Mouse (Mus musculus) bone marrow, adult 2 months (tissue): ENCODE results near the gene Dact2. TPM values are rescaled to one million over a fixed set of nuclear protein-coding genes. Genes with fewer than 3 reads are reported as not detected.

ENCODE experiments used
- H3K27ac ChIP-seq: fragments of 200-500 bp; 2 replicates; pipeline ENCODE4 v1.5.1; 2012; ENCODE audit warnings: low read depth, mild to moderate bottlenecking, control low read depth, inconsistent platforms, low read length; ENCODE audit not compliant: control insufficient read depth, poor library complexity, insufficient read depth
- H3K4me1 ChIP-seq: fragments of 200-500 bp; 2 replicates; pipeline ENCODE4 v1.6.1; 2011; ENCODE audit warnings: low read length; ENCODE audit not compliant: control insufficient read depth, insufficient read depth
- H3K4me3 ChIP-seq: fragments of 200-500 bp; replicated peaks from 2 replicates; pipeline ENCODE3; 2011; ENCODE audit warnings: mild to moderate bottlenecking, low read depth, low read length, control low read depth; ENCODE audit not compliant: control insufficient read depth
- CTCF ChIP-seq: fragments of 200-500 bp; IDR thresholded peaks from 2 replicates; pipeline ENCODE4 v1.5.1; 2011; ENCODE audit warnings: low read length, control low read depth; ENCODE audit not compliant: control insufficient read depth, insufficient read depth
- POLR2A ChIP-seq: fragments of 200-500 bp; IDR thresholded peaks from 2 replicates; pipeline ENCODE4 v1.6.1; 2011; ENCODE audit warnings: low read depth, mild to moderate bottlenecking, control low read depth, low read length, borderline replicate concordance; ENCODE audit not compliant: control insufficient read depth
- WGBS: fragments of 180-500 bp; shearing (Covaris S2); methylation state at CpG from one replicate; pipeline ENCODE4 v1.1.7; 2018; 5-methylcytosine and 5-hydroxymethylcytosine counted together
- polyA plus RNA-seq: library from polyadenylated mRNA; stranded (reverse); fragments of >200 nt; gene quantifications from 2 replicates; pipeline ENCODE4 v1.2.4, GENCODE M21; 2011; ENCODE audit warnings: low replicate concordance; ENCODE audit not compliant: missing spikeins, insufficient read depth, insufficient read length

Gene Dact2
- polyA plus RNA-seq, 1 experiment, result 3.7 TPM

DNA sequence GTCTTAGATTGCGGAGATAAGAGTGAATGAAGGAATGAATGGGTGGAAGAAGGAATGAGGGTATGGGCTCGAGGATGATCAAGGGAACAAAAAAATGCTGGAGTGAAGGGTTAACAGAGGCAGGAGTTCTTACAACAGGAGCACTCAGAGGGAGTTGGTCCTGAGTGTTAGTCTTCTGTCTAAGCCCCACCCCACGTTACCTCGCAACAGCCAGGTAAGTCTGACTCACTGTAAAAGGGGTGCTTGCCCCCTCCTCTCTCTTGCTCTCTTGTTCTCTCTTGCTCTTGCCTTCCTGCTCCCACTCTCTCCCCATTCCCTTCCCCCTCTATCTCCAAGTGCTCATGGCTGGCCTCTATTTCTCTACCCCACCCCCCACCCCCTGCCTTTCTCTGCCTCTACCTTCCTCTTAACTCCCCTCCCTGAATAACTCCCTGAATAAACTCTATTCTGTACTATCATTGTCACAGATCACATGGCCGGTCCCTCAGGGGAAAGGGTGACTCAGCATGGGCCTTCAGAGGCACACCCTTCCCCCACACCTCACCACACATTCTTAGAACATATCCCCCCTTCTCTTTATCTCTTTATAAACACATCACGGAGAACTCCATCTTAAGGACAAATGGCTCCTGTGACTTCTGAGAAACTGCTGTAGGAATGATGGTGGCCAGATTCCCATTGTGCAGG, 37.2 kb downstream of the Dact2 start:
- Histone ChIP-seq H3K27ac (no peak overlapping the region), H3K4me1 (no peaks in the 10 kb centered on the region), H3K4me3 (no peak overlapping the region)
- no peak for TF ChIP-seq POLR2A
- TF ChIP-seq CTCF, result no peak
- WGBS, result 47% methylated on average over 6 of the region's 6 CpGs

GRCm38 (mm10) chr17:14165934-14166610, 38.0 kb downstream of the Dact2 start:
- Histone ChIP-seq H3K27ac (no peak overlapping the region), H3K4me3 (no peak overlapping the region), H3K4me1 (no peaks in the 10 kb centered on the region)
- 62% methylated on average over 9 of the region's 9 CpGs for WGBS
- TF ChIP-seq CTCF (no peak), POLR2A (no peak)

GRCm38 (mm10) chr17:14165332-14165876, 38.7 kb downstream of the Dact2 start:
- WGBS, result 34% methylated on average over 10 of the region's 10 CpGs
- Histone ChIP-seq H3K4me3 (no peak overlapping the region), H3K27ac (no peak overlapping the region), H3K4me1 (no peaks in the 10 kb centered on the region)
- TF ChIP-seq POLR2A, result no peak
- TF ChIP-seq CTCF, result no peak

- Histone ChIP-seq H3K4me3 (no peak overlapping the region), H3K4me1 (no peaks in the 10 kb centered on the region), H3K27ac (no peak overlapping the region)
- 72% methylated on average over 3 of the region's 3 CpGs for WGBS
- TF ChIP-seq POLR2A, result no peak
- no peak for TF ChIP-seq CTCF
Measured at GRCm38 (mm10) chr17:14160846-14161245, 43.3 kb downstream of the Dact2 start.

- H3K4me1 ChIP-seq, result no peaks in the 10 kb centered on the region
- WGBS, result 75% methylated on average over 7 of the region's 7 CpGs
- H3K27ac ChIP-seq, result no peak overlapping the region
- H3K4me3 ChIP-seq, result no peak overlapping the region
- TF ChIP-seq POLR2A, result no peak
- no peak for TF ChIP-seq CTCF
Measured at GRCm38 (mm10) chr17:14157779-14158195, 46.3 kb downstream of the Dact2 start.

Other genes with a start within 250 kb of the Dact2 start
- not detected in 2 replicates for gene Gm7356, start 200.6 kb downstream of the Dact2 start, polyA plus RNA-seq
- not detected in 2 replicates for gene Gm7358, start 144.8 kb downstream of the Dact2 start, polyA plus RNA-seq
- gene Smoc2, start 75.2 kb upstream of the Dact2 start, polyA plus RNA-seq, result 1.8 and 2.4 TPM in 2 replicates